Mouse (Mus musculus): ENCODE data around the gene Rbm25.

The Rbm25 gene

GRCm38 (mm10) chr12:83726510-83727308, 95.7 kb downstream of the Rbm25 start:
- no peak for DNase-seq (ENCODE audit: low read depth, low spot score)

- no peak for DNase-seq (ENCODE audit: low read depth, low spot score)
Observed at GRCm38 (mm10) chr12:83732225-83732624, 101.2 kb downstream of the Rbm25 start.

All from embryo, embryonic 11.5 days (tissue).